Mouse (Mus musculus): ENCODE data around the gene Ifrd2.

DNA sequence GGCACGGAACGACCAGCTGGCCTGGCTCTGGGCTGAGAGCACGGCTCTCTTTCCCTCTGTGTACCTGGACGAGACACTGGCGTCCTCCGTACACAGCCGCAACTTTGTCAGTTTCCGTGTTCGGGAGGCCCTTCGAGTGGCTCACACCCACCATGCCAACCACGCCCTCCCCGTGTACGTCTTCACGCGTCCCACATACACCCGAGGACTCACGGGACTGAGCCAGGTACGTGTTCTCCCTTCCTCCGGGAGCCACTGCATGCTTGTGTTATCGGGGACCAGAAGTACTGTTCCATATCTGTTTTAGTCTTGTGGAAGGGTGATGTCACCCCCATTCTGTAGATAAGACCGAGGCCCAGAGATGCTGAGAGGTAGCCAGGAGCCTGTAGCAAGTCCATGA is 16.6 kb upstream of the Ifrd2 start:
- no peak for TF ChIP-seq USF1 (IDR thresholded peaks at IDR 0.05; ENCODE audit: low read depth)
- TF ChIP-seq FOSL1 (IDR thresholded peaks at IDR 0.05; ENCODE audit: insufficient read depth, low read length, poor library complexity, severe bottlenecking) = no peak
- TF ChIP-seq CTCF (IDR thresholded peaks at IDR 0.05; ENCODE audit: control insufficient read depth, insufficient read depth, insufficient read length) = no peak
- TF ChIP-seq MYOG (IDR thresholded peaks at IDR 0.05; ENCODE audit: control insufficient read depth, extremely low read depth, insufficient read length) = no peak
